Mouse (Mus musculus) heart, embryonic 13.5 days (tissue): ENCODE data around the gene Thy1. TPM values are rescaled to one million over a fixed set of nuclear protein-coding genes. Genes with fewer than 3 reads are reported as not detected.

ENCODE experiments used
- polyA plus RNA-seq: library from polyadenylated mRNA; unstranded; fragments of >200 nt; fragmentation: Nextera tagmentation; extraction: Ambion mirVana; gene quantifications from 2 replicates; pipeline ENCODE4 v1.2.1, GENCODE M21; 2015

Gene Thy1
- polyA plus RNA-seq, 1 experiment from 2014 or later: 0.98 TPM

Other genes starting within 250 kb of the Thy1 start
- gene Usp2, start 23.6 kb downstream of the Thy1 start, polyA plus RNA-seq: 48.5 and 66.0 TPM in 2 replicates
- not detected in 2 replicates for gene Mfrp, start 58.3 kb downstream of the Thy1 start, polyA plus RNA-seq
- gene C1qtnf5, start 63.9 kb downstream of the Thy1 start, polyA plus RNA-seq: 1.1 and 2.1 TPM in 2 replicates
- not detected in 2 replicates for gene Gm49380, start 70.1 kb downstream of the Thy1 start, polyA plus RNA-seq
- gene Rnf26, start 70.1 kb downstream of the Thy1 start, polyA plus RNA-seq: 38.5 and 39.3 TPM in 2 replicates
- 112 and 127 TPM in 2 replicates for gene Mcam, start 91.1 kb downstream of the Thy1 start, polyA plus RNA-seq
- gene Cbl, start 190.7 kb downstream of the Thy1 start, polyA plus RNA-seq: 10.4 and 11.9 TPM in 2 replicates
- not detected in 2 replicates for gene Ccdc153, start 197.3 kb downstream of the Thy1 start, polyA plus RNA-seq
- 0.12 TPM in 1 of 2 replicates, not detected in the other for gene Pdzd3, start 208.1 kb downstream of the Thy1 start, polyA plus RNA-seq
- gene Nlrx1, start 225.2 kb downstream of the Thy1 start, polyA plus RNA-seq: 5.6 and 5.9 TPM in 2 replicates
- 2.1 and 3.5 TPM in 2 replicates for gene Abcg4, start 245.2 kb downstream of the Thy1 start, polyA plus RNA-seq